Mouse (Mus musculus) adrenal gland, adult 2 months (tissue): ENCODE measurements around the gene Prcp. TPM values are rescaled to one million over a fixed set of nuclear protein-coding genes. Genes with fewer than 3 reads are reported as not detected.
"Not testable (repeated sequence)": the region's sequence is repeated elsewhere in the genome, so short reads cannot be mapped to it uniquely, and the experiment has no call there.

Experiments
- DNase-seq: peaks from one replicate; pipeline ENCODE4 v3.0.0; 2021
- polyA plus RNA-seq: library from polyadenylated mRNA; depleted of rRNA; stranded (reverse); fragments of >200 nt; gene quantifications from 2 replicates; pipeline ENCODE4 v1.2.3, GENCODE M21; 2012
- total RNA-seq, 2 experiments: library from RNA; stranded (reverse); gene quantifications; 2 replicates each; pipeline ENCODE4 v1.2.3; 2021

Prcp gene
- total and polyA plus RNA-seq, 3 experiments = 11.2 to 16.3 (median 11.3) TPM

- no peak for DNase-seq
These were observed 16.5 kb downstream of the Prcp start for GRCm38 (mm10) chr7:92890618-92891230.

GRCm38 (mm10) chr7:92893478-92893877 lies 19.2 kb downstream of the Prcp start:
- no peak for DNase-seq

- DNase-seq = no peak
These were observed 21.8 kb downstream of the Prcp start for GRCm38 (mm10) chr7:92896036-92896435.

GRCm38 (mm10) chr7:92897021-92897420 lies 22.8 kb downstream of the Prcp start:
- DNase-seq = peak; percentile 26

GRCm38 (mm10) chr7:92903360-92904038 lies 29.2 kb downstream of the Prcp start:
- peak; percentile 74 for DNase-seq

GRCm38 (mm10) chr7:92904285-92904684 lies 30.0 kb downstream of the Prcp start:
- DNase-seq = not testable (repeated sequence)

- DNase-seq = no peak
These were observed 46.0 kb downstream of the Prcp start for GRCm38 (mm10) chr7:92920172-92920856.

- no peak for DNase-seq
These were observed 46.5 kb downstream of the Prcp start for GRCm38 (mm10) chr7:92920857-92921172.

- DNase-seq = no peak
These were observed 58.5 kb downstream of the Prcp start for GRCm38 (mm10) chr7:92932792-92933191.

- DNase-seq = peak; percentile 74
These were observed 59.2 kb downstream of the Prcp start for GRCm38 (mm10) chr7:92933308-92933948.

- DNase-seq = no peak
These were observed 62.5 kb downstream of the Prcp start for GRCm38 (mm10) chr7:92936747-92937146.

- DNase-seq = peak; percentile 47
These were observed 63.7 kb downstream of the Prcp start for GRCm38 (mm10) chr7:92937955-92938354.

GRCm38 (mm10) chr7:92939776-92940175 lies 65.5 kb downstream of the Prcp start:
- DNase-seq = no peak

GRCm38 (mm10) chr7:92950775-92951174 lies 76.5 kb downstream of the Prcp start:
- DNase-seq = peak; percentile 32

GRCm38 (mm10) chr7:92952210-92952609 lies 77.9 kb downstream of the Prcp start:
- DNase-seq = no peak

- no peak for DNase-seq
These were observed 85.5 kb downstream of the Prcp start for GRCm38 (mm10) chr7:92959758-92960157.

- DNase-seq = no peak
These were observed 87.6 kb downstream of the Prcp start for GRCm38 (mm10) chr7:92961876-92962275.

GRCm38 (mm10) chr7:92964754-92965501 lies 90.7 kb downstream of the Prcp start:
- DNase-seq = no peak

GRCm38 (mm10) chr7:92967381-92968127 lies 93.3 kb downstream of the Prcp start:
- DNase-seq = peak; percentile 53

GRCm38 (mm10) chr7:92977429-92977828 lies 103.2 kb downstream of the Prcp start:
- DNase-seq = no peak

- DNase-seq = no peak
These were observed 104.0 kb downstream of the Prcp start for GRCm38 (mm10) chr7:92978225-92978624.
